Mouse (Mus musculus): ENCODE measurements at regions not wholly inside any gene's neighbourhood (a gene's known extent, or its start where the extent isn't known, plus 50 kb on each side); places are given as distances from the start of the nearest gene placed in this dataset.

DNA sequence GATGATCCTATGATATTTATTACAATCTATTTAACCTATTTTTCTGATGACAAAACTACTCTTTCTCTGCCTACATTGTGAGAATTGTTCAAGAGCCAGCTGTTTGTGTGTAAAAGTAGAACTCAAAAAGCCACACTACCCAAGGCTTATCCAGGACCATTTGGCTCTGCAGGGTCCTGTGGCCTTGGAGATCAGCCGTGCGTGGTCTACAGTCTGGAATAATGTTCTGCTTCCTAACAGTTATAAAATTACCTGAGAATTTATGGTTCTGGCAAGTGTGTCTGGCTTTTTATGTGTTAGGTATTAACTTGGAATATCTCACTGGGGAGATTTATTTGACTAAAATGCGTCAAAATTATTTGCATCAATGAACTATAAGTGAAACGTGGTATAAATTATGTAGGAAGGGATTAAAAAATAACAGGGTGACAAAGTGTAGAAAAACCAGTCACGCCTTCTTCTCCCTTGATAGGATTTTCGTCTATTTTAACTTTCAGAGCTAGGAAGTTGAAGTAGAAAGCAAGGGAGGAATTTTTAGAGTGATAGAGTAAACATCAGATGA lies 1789.0 kb upstream of the Gm7489 start:
- DNase-seq = no peak

- no peak for DNase-seq
Observed at GRCm38 (mm10) chr15:52108761-52109160, 1775.9 kb upstream of the Gm7489 start.

GRCm38 (mm10) chr15:52114368-52115036 lies 1770.2 kb upstream of the Gm7489 start:
- DNase-seq = no peak

GRCm38 (mm10) chr15:52136693-52137092 lies 1748.0 kb upstream of the Gm7489 start:
- no peak for DNase-seq

- DNase-seq = peak; percentile 37
Observed at GRCm38 (mm10) chr15:52153421-52153820, 1731.3 kb upstream of the Gm7489 start.

DNA sequence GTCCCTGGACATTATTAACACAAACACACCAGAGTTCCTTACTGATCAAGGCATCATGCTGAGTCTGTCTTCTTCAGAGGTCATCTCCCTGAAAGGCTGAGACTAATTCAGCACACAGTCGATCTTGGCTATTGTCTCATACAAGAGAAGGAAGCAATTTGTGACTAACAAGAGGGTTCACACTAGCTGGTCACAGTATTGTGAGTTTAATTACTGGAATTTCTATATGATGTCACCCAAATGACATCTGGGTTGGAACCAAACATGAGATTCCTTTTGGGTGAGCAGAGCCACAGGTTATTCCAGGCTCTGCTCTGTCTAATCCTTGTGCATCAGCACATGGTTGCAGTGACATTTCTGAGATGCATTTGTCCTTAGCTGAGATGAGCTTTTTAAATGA lies 1728.9 kb upstream of the Gm7489 start:
- DNase-seq = no peak

DNA sequence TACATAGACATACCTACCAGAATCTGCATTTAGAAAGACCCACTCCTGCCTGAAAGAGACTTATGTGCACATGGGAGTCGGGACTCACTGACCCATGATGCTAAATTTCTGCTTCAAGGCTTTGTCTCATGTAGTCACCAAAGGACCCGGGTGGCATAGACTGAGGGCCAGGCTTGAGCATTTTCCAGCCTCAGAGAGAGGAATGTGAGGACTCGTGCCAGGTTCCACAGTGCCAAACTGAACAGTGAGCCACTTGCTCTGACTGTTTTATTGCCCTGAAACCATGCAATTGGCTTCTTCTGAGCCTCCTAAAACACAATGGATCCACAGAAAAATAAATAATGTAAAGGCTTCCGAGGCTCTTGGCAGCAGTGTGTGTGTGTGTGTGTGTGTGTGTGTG lies 1727.9 kb upstream of the Gm7489 start:
- DNase-seq = no peak

GRCm38 (mm10) chr15:52160181-52161088 lies 1724.3 kb upstream of the Gm7489 start:
- DNase-seq = peak; percentile 85

DNA sequence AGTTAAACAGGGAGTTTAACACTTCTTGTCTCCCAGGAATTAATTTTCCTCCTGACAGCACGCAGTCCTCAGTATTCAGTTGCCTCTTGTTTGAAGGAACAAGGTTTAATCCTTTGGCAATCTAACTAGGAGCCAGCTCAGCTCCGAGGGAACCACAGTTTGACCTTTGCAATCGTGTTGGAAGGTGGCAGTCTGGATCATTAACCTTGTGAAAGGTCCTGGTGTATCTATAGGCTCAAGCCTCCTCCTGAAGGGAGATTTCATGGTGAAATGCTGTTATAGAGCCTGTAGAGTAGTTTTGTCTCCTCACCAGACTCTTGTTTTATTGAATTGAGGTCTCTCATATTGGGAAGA lies 1723.6 kb upstream of the Gm7489 start:
- DNase-seq = peak; percentile 5

- DNase-seq = peak; percentile 53
Observed at GRCm38 (mm10) chr15:52161568-52162316, 1723.0 kb upstream of the Gm7489 start.

DNA sequence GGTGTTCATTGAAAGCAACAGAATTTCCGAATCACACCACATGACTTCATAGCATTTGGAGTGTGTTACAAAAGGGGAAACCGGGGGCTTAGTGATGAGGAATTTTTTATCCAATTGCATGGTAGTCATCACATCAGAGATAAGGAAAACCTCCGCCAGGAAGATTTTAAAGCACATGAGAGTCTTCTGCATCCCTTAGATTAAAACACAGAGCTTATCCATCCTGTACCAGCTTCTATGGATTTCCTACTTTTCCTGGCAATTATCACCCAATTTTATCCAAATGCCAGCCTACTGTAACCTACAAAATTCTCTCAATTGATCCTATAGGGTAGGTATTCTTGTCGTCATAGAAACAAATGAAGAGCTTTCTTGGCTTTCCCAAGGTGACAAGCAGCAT lies 1718.6 kb upstream of the Gm7489 start:
- DNase-seq = no peak

- no peak for DNase-seq
Observed at GRCm38 (mm10) chr15:52166595-52167443, 1717.9 kb upstream of the Gm7489 start.

- DNase-seq = no peak
Observed at GRCm38 (mm10) chr15:52167811-52168210, 1716.9 kb upstream of the Gm7489 start.

- DNase-seq = no peak
Observed at GRCm38 (mm10) chr15:52176951-52177350, 1707.8 kb upstream of the Gm7489 start.

- DNase-seq = no peak
Observed at GRCm38 (mm10) chr15:52178668-52179067, 1706.0 kb upstream of the Gm7489 start.

DNA sequence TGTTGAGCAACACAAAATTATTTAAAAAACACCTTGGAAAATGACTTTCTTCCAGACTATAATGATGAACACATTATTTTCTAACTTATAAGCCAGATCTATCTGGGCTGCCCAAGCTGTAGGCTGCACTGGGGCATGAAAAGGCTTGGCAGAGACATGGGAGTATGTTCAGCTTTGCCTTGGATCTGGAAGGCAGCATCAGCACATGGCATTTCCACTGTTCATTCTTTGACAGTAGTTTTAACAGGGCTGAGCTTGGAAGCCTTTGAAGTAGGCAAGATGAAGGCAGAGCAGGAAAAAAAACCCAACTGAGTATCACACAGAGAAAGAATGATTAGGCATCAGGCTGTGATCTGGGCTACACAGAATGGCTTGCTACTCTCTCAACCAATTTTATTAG lies 1705.3 kb upstream of the Gm7489 start:
- no peak for DNase-seq

DNA sequence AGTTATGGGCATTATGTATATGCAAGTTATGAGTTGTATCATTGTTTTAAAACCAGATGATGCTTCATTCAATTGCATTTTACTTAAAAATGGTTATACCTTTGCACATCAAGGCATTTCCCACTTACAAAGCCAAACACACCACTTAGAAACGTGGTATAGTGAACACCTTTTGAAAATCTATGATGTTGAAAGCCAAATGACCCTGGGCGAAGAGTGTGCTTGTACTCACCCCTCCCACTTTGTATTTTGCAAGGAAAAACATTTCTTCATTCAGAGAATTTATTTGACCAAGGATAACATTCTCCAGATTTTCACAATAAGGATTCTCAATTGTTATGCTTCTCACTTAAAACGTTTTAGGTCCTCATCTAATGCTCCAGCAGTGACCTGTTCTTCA lies 1693.5 kb upstream of the Gm7489 start:
- no peak for DNase-seq

GRCm38 (mm10) chr15:52207271-52207670 lies 1677.4 kb upstream of the Gm7489 start:
- no peak for DNase-seq

GRCm38 (mm10) chr15:52232442-52232841 lies 1652.3 kb upstream of the Gm7489 start:
- no peak for DNase-seq

- DNase-seq = no peak
Observed at GRCm38 (mm10) chr15:52236220-52236619, 1648.5 kb upstream of the Gm7489 start.

GRCm38 (mm10) chr15:52242890-52243289 lies 1641.8 kb upstream of the Gm7489 start:
- DNase-seq = no peak

Measured in adrenal gland, postnatal 14 days (tissue).